Mouse (Mus musculus) kidney, postnatal 10 days (tissue): ENCODE measurements at regions not wholly inside any gene's neighbourhood (a gene's known extent, or its start where the extent isn't known, plus 50 kb on each side); places are given as distances from the start of the nearest gene placed in this dataset.

Experiments
- DNase-seq: peaks from one replicate; pipeline ENCODE4 v3.0.0; 2021; ENCODE audit warnings: mixed read lengths

DNA sequence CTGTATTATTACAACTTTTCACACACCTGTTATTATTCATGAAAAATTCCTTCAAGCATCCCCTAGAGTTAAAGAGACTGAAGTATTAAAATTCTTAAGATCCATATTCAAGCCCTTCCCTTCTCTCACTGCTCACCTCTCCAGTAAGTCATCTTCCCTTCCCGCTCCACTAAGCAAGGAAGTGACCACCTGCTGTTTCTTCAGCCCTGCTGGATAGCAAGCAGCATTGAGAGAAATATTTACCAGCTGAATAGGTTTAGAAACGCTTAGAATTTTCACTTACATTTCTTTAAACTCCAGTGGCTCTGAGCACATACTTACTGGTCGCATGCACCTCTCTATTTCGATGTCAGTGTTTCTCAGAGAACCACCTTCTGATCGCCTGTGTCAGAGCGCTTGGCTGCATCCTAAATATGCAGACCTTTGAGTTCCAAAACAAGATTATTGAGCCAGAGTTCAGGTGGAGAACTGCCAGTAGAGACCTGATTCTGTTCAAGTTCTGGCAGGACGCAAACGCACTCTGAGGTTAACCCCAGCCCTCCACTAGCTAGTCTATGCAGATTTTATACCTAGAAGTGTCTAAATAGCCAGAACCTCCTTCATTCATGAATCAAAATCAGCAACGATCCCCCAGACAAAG, 314.9 kb downstream of the Mllt3 start:
- no peak for DNase-seq

DNA sequence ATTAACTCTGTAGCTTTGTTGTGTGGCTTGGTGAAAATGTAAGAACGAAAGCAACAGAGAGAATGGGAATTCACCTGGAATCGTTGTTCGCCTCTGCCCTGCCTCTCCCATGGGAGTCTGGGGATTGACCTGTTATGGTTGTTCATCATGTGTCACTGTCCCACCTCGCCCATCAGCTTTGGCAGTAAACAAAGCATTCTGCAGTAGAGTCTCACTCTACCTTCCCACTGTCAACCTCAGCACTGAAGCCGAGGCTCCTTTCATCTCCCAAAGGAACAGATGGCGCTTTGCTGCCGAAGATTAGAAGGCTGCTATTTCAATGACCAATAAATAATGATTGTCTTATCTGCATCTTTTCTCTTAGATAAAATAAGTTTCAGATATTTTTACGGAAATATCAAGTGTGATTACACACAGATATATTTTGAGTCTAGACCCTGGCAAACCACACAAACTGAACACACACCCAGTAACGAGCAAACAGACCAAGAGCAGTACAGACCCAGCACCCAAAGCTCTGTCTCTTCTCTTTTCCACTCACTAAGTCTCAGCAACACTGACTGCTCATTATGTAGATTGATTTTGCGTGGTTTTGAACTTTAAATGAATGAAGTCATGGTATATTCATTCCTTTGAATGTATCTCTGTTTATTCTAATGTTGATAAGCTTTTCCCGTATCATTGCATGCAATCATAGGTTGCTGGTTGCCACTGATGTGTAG, 317.8 kb downstream of the Mllt3 start:
- no peak for DNase-seq

DNA sequence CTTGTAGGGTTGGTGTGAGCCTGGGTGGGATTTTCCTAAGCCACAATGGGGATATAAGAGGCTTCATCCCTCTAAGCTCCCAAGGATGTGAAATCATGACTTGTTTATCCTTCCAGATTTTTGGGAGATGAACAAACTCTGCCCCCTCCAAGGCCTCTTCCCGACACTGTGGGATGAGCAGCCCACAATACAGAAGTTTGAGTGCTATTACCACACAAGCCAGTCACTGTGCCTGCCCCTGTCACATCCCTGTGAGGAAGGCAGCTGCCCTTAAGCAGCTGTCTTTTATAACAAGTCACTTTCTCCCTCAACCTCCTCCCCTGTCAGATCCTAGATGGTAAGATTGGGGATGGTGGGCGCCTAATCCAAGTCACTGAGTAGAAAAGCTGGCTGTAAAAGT, 320.5 kb downstream of the Mllt3 start:
- DNase-seq, result no peak

DNA sequence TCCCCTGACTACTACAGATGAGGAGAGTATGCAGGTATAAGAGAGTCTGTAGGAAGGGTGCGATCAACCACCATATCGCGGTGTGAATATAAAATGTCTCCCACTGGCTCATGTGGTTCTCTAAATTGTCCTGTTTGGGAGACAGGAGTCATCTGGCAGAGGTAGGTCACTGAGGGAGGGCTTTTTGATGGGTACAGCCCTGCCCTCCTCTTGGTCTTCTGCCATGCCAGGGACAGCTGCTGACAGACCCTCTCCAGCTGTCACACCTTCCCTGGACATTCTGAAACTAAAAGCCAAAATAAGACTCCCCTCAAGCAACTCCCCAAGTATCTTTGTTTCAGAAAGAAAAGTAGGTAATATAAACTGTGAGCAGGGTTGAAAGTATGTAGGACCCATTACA, 320.9 kb downstream of the Mllt3 start:
- DNase-seq, result no peak

DNA sequence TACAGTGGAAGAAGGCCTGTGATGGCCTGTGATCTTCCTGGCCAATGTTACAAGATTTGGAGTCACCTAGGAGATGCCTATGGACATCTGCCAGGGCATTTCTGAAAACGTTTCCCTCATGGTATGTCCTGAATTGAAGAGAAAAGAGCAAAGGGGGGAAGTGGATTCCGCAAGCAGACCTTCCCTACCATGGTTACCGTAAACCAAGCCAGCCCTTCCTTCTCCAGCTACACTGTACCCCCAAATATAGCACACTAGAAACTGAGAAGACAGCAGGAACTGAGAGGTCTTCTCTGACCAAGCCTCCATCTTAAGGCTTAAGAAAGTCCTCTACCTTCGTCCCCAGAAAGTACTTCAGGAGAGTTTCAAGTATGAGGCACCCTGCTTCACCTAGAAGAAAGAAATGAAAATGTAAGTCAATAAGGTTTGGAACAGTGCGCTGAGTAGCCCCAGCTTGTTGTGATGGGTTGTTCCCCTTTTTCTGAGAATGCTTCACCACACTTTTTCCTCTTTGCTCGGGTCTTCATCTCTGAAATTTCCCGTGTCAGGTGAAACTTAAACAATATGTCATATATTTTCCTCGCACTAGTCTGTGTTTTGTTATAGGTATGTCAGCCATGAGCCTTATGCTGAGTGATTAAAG, 321.9 kb downstream of the Mllt3 start:
- DNase-seq, result no peak

DNA sequence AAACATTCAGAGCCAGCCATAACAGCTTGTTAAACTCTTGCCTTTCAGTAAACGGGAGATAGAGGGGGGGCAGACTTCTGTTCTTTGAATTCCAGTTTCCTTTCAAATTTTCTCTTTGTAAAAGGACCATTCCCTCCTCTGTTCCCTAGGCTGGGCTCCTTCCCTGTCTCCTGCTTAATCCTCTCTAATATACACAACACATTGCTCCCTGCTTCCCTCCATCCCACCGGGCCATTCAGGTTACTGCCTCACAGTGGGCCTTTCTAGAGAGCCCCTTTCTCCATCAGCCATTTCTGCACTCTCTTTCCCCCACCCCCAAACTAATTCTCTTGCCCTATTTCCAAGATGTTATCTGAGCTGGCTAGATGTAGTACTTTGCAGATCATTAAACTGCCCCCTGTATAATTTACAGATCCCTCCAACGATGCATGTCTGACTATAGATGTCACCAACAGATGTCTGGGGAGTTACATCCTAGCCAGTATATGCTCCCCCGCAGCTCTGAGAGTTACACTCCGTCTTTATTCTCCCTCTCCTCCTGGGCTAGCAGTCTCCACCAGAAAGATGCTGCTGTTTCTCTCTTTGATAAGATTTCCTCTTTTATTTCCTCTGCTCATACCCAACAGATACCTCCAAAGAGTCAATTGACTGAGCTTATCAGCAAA, 324.1 kb downstream of the Mllt3 start:
- no peak for DNase-seq

DNA sequence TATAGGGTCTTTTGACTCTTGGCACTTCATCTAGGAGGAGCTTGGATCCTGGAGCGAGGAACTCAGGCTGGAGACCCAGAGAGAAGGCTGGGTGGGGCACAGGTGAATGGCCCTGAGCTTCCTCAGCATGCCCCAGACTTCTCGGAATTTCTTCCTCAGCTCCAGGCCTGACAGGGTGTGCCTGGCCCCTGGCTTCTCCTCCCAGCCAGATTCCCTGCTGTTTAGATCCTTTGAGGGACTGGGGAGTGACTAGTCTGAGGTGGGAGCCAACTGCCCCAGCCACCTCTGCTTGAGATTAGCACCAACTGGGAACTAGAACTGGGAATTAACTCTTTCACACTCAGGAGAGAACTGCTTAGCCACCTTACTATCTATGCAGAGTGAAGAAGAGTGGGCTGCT, 325.8 kb downstream of the Mllt3 start:
- DNase-seq, result no peak

DNA sequence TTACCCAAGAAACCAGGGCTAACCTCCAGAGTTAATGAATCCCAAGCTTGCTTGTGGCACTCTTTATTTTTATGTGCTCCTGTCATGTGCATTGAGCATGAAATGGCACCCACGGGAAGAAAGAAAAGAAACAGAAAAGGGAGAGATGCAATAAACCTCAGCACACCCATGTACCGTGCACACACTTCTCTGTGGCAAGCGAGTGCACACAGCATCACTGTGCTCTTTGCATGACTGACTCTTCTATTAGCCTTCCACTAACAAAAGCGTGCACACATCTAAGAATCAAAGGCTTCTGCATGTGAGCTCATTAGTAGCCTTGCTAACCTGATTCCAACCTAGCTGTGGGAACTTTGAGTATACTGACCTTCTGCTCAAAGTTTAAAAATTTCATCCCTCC, 330.3 kb downstream of the Mllt3 start:
- no peak for DNase-seq

DNA sequence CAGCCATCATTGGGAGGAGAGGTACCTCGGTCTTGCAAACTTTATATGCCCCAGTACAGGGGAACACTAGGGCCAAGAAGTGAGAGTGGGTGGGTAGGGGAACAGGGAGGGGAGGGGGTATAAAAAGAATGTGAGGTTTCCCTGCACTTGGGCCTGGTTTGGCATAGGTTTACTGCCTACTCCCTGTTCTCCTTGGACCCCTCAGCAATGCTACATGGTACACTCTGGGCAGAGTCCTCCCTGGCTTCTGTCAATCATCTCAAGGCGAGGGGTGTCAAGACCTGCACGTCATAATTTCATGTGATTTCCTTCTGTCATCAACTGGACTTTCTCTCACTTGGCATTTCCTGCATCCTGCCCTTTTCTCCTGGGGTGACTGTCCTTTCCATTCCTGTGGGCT, 330.9 kb downstream of the Mllt3 start:
- no peak for DNase-seq

DNA sequence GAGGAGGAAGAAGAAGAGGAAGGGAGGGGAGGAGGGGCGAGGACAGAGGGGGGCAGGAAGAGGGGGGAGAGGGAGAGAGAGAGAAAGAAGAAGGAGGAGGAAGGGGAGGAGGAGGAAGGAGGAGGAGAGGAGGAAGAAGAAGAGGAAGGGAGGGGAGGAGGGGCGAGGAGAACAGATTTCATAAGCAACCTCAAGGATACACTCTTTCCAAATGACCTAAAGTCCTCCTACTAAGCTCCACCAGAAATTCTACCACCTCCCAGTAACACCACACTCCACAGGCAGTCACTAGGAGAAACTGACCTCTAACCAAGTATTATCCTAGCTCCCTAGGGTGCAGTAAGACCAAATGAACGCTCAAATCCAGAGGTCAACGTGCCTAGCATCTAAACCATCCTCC, 332.1 kb downstream of the Mllt3 start:
- DNase-seq, result no peak

DNA sequence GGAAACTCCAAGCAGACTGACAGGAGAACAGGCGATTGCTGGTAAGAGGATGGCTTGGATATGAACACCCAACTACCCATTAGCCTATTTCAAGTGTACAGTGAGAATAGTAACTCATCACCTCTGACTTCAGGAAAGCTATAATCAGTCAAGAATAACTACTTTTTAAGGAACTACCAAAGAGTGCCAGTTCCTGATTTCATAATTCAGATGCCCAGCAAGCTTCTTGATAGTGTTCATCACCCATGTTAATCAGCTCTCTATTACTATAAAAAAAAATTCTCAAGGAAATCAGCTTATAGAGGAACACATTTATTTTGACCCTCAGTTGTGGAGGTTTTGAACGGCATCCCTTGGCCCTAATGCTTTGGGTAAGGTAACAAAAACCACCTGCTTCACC, 332.7 kb downstream of the Mllt3 start:
- DNase-seq, result no peak

DNA sequence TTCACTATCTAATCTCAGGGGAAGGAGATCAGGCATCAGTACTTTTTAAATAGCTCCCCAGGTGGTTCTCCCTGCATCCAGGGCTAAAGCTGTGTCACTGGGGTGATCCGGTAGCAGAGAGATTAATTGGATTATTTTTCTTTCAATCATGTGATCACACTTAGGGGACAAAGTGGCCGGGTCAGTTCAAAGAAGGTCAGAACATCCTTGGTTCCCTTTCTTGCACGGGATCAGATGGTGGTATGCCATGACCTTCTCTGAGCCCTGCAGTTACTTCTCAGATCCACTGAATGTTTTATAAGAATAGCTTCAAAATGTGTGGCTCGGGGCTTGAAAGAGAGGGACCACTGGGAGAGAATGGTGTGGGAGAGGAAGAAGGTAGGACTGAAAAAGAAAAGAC, 333.6 kb downstream of the Mllt3 start:
- DNase-seq, result no peak

DNA sequence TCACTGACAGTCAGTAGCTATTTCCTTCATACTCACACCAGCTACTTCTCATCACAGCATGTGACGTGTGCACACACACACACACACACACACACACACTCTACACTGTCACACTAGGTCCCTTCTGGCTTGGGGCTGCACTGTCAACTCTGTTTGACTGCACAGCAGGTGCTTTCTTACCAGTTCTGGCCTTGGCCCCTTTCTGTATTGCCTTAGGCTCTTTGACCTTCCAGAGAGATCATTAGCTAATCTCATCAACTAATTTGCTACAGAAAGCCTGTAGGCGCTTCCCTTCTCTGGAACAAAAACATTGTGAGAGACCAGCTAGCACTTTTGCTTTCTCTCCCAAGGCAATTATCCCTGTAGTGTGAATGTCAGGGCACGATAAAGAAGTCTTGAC, 334.4 kb downstream of the Mllt3 start:
- DNase-seq, result no peak

DNA sequence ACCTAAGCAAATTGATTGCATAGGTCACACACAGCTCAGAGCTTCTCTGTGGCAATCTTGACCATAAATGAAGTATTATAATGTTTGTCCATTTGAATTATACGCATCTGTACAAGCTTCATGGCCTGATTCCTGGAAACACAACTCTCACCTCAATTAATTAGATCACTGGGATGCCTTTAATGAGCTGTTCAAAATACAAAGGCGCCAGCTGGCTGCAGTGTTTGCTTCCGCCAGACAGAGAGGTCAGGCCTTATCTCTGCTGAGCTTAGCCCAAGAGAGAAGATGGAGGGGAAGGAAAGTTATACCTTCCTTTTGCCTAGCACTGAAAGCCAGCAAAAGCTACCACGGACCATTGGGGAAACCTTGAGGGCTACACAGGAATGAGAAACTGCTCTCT, 336.2 kb downstream of the Mllt3 start:
- no peak for DNase-seq

DNA sequence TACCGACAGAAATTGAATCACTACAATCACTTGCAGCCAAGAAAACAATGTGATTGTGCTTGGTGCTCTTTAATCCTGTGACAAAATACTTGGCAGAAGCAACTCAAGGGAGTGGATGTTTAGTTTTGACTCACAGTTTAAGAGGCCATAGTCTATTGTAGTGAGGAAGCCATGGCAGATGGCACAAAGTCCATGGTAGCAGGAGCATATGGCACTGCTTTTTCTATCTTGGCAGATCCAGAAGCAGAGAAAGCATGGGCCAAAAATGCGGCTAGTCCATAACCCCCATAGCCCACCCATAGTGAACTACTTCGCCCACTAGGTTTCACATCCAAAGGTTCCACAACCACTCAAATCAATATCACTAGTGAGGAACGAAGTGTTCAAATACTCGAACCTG, 337.4 kb downstream of the Mllt3 start:
- no peak for DNase-seq

DNA sequence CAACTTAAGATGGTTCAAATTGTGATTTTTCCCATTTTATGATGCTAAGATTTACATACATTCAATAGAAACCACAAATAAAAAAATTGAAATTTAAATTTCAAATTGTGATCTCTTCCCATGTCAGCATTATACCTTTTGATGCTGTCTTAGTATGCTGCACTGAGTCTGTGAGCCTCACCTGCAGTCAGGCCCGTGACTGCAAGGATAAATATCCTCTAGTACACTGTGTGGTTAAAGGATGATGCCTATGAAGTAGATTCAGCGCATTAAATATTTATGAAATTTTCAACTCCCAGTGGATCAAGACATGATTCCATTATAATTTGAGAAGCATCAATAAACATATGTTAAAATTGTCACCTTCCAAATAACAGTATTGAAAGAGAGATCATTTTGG, 340.4 kb downstream of the Mllt3 start:
- no peak for DNase-seq

DNA sequence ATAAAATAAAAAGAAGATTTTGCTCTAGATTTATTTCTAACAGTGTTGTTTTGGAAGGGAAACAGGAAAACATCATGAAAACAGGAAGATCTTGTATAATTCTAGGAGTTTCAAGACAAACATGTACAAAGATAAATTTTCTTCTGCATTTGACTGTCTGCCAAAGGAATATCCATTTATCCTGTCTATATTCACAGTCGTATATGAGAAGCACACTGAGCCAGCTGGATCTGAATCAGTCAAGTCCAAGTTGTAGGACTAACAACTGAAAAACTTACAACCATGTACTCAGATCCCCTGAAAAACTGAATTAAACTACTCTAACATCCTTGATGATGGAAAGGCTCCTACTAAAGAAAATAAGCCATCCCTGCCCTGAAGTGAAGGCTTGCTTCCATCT, 348.2 kb downstream of the Mllt3 start:
- no peak for DNase-seq

DNA sequence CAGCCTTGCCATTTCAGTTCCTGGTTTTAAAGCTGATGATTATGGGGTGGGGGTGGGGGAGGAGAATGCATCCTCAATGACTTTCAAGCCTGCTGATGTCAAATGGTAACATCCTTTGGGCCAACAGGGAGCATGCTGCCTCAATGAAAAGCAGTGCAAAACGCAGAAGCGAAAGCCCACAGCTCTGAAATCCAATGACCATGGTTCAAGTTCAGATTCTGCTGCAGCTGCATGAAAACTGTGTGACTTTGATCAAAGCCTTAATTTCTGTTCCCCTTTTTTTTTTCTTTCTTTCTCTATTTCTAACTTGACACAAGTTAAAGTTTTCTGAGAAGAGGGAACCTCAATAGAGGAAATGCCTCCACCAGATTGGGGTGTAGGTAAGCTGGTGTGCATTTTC, 350.4 kb downstream of the Mllt3 start:
- DNase-seq, result no peak

DNA sequence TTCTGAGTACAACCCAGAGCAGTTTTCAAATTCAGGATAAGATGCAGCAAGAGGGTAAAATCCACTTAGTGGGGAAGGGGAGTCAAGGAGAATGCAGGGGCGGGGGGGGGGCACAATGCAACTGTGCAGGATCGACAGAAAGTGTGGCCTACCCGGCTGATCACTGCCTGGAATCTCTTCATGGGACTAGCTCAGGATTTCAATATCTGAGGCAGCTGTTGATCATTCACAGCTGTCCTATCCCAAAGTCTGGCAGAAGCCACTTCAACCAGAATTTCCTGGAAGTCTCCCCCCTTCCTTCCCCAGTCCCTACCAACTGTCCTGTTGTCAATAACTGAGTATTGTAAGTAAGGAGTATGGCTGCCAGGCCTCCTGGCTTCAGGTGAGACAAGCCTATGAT, 362.1 kb downstream of the Mllt3 start:
- no peak for DNase-seq

DNA sequence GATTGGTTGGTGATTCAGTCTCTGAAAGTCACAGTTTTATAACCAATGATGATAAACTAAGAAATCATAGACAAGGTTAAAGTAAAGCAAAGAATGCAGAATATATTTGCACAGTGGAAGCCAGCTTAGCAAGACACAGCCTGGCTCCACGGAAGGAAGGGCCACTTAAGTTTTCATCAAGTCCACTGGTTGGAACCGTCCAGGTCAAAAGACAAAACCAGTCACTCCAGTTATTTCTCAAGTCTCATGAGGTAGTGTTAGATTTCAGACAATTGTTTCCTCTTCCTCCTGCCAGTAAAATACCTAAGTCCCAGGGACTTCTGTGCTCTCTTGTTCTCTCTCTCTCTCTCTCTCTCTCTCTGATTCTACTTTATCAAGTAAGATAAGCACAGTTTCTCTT, 363.0 kb downstream of the Mllt3 start:
- DNase-seq, result no peak

DNA sequence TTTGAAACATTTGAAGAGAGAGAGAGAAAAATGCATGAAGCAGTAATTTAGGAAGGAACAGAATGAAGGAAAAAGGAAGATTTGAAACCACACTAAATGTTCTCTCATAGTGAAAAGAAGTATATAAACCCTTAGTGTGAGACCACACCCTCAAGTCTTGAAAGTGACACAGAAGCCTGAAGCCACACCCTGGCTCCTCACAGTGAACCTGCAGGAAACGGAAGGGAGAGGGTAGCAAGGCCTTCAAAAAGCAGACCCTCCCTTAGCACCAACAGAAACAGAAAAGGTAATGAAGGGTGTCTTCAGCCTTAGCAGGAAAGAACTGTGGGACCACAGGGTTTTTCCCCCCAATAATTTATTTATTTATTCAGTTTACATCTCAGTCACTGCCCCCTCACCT, 363.7 kb downstream of the Mllt3 start:
- no peak for DNase-seq

DNA sequence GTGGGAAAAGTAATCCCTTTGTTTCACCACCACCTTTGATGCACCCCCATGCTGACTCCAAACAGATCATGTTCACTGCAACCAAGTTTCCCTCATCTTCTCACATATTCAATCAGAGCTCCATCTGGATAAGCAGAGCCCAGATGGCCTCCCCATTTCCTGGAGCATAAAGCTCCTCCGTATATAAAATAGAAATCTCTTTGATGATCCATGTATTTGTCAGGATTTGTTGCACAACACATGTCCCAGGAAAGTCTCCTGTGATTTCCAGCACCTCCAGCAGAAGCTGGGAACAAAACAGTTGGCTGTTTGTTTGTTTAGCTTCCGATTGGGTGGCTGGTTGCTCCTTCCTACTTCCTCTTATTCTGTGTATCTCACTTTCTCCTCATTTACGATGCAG, 364.9 kb downstream of the Mllt3 start:
- DNase-seq, result no peak

DNA sequence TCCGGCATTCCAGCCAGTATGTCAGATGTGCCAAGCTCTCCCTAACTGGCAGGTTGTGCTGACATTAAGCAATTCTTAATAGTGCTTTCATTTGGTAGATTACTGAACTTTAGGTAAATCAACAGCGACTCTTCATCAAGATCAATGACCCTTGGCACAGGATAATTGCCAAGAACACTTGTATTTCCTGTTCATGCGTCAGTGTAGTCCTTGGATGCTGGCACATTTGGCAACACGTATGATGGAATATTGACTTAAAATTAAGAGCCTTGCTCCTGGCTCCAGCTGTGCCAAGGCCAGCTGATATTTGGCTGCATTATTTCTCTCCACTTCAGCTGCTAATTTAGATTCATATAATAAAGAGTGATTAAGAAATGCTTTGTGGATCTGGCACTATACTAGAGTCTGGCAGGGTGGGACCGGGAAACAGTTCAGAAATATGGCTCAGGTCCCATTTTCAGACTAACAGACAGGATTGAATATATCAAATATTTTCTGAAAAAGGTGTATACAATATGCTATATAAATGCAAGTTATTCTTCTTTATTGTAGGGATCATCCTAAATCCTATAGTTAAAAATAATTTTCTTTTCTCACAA, 365.5 kb downstream of the Mllt3 start:
- no peak for DNase-seq

DNA sequence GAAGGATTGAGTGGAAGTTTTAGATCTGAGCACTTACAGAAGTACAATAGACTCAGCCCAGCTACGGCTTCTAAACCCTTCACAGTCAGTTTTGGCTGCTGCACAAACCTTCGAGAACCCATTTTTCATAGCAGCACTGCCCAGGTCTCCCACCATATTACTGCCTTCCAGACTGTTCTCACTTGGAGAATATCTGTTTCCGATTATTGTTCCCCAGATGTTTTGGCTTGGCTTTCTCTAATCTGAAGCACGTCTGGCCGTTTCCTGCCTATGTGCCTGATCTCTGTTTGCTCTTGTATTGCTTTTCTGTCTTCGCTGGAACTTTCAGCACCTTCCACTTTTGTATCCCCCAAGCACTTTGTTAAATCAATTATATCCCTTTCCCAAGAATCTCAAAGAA, 368.0 kb downstream of the Mllt3 start:
- DNase-seq, result no peak
